Mouse (Mus musculus) kidney, embryonic 16.5 days (tissue): ENCODE data around the gene Gm43517. TPM values are rescaled to one million over a fixed set of nuclear protein-coding genes. Genes with fewer than 3 reads are reported as not detected.
A peak's percentile ranks its signal among the peaks of the same experiment; 100 is the strongest.

Experiments used
- ATAC-seq: fragments of 200-750 bp; cut with Nextera tagmentation; 2 replicates; pipeline ENCODE4 v1.8.0; 2017; ENCODE audit warnings: moderate TSS enrichment; ENCODE audit not compliant: low FRiP score, low TSS enrichment
- H3K27ac ChIP-seq: fragments of 300-500 bp; sonication (generic); 2 replicates; pipeline ENCODE4 v1.5.1; 2014; ENCODE audit warnings: low read length
- H3K27me3 ChIP-seq: fragments of 300-500 bp; sonication (generic); 2 replicates; pipeline ENCODE4 v1.6.1; 2014; ENCODE audit warnings: low read length, control low read depth, mixed read lengths; ENCODE audit not compliant: insufficient read depth
- H3K36me3 ChIP-seq: fragments of 300-500 bp; sonication (generic); 2 replicates; pipeline ENCODE4 v1.6.1; 2014; ENCODE audit warnings: low read length, control low read depth, mixed read lengths; ENCODE audit not compliant: insufficient read depth
- H3K4me1 ChIP-seq: fragments of 300-500 bp; sonication (generic); 2 replicates; pipeline ENCODE4 v1.6.1; 2014; ENCODE audit warnings: low read length, control low read depth, mixed read lengths; ENCODE audit not compliant: insufficient read depth
- H3K4me2 ChIP-seq: fragments of 300-500 bp; sonication (generic); replicated peaks from 2 replicates; pipeline ENCODE4 v1.6.1; 2014; ENCODE audit warnings: low read depth, low read length
- H3K4me3 ChIP-seq: fragments of 300-500 bp; sonication (generic); 2 replicates; pipeline ENCODE4 v1.5.1; 2014; ENCODE audit warnings: mild to moderate bottlenecking, low read length
- H3K9ac ChIP-seq: fragments of 300-500 bp; sonication (generic); replicated peaks from 2 replicates; pipeline ENCODE4 v1.6.1; 2014; ENCODE audit warnings: low read length
- H3K9me3 ChIP-seq: fragments of 300-500 bp; sonication (generic); 2 replicates; pipeline ENCODE4 v1.6.1; 2016; ENCODE audit warnings: low read length, control low read depth
- WGBS: fragments of 180-500 bp; shearing (Covaris S2); extraction: QIAGEN DNeasy Blood & Tissue Kit; methylation state at CpG from one replicate; pipeline ENCODE4 v1.1.7; 2014; 5-methylcytosine and 5-hydroxymethylcytosine counted together
- polyA plus RNA-seq: library from polyadenylated mRNA; unstranded; fragments of >200 nt; fragmentation: Nextera tagmentation; extraction: Ambion mirVana; gene quantifications from 2 replicates; pipeline ENCODE4 v1.2.1, GENCODE M21; 2015

The Gm43517 gene
- polyA plus RNA-seq, result not detected in 2 replicates

DNA sequence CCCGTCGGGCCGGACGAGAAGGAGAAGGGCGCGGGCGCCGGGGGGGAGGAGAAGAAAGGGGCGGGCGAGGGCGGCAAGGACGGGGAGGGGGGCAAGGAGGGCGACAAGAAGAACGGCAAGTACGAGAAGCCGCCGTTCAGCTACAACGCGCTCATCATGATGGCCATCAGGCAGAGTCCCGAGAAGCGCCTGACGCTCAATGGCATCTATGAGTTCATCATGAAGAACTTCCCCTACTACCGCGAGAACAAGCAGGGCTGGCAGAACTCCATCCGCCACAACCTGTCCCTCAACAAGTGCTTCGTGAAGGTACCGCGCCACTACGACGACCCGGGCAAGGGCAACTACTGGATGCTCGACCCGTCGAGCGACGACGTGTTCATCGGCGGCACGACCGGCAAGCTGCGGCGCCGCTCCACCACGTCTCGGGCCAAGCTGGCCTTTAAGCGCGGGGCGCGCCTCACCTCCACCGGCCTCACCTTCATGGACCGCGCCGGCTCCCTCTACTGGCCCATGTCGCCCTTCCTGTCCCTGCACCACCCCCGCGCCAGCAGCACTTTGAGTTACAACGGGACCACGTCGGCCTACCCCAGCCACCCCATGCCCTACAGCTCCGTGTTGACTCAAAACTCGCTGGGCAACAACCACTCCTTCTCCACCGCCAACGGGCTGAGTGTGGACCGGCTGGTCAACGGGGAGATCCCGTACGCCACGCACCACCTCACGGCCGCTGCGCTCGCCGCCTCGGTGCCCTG lies at the start of gene Gm43517:
Gene Gm43517 (plus strand): TSS at position 299 of the 755 bp plus-strand sequence.
- Histone ChIP-seq H3K27me3 (peaks cover 72% of the 10 kb centered on the region), H3K9ac (no peak within 1 kb of the TSS), H3K4me2 (peak within 1 kb of the TSS; percentile 48), H3K27ac (no peak within 1 kb of the TSS), H3K4me1 (peaks cover 11% of the 10 kb centered on the region), H3K4me3 (peak within 1 kb of the TSS; percentile 40), H3K9me3 (no peaks in the 10 kb centered on the region), H3K36me3 (no peaks in the 10 kb centered on the region)
- under 1% methylated on average over 63 of the region's 75 CpGs for WGBS
- ATAC-seq, result peak; percentile 63

DNA sequence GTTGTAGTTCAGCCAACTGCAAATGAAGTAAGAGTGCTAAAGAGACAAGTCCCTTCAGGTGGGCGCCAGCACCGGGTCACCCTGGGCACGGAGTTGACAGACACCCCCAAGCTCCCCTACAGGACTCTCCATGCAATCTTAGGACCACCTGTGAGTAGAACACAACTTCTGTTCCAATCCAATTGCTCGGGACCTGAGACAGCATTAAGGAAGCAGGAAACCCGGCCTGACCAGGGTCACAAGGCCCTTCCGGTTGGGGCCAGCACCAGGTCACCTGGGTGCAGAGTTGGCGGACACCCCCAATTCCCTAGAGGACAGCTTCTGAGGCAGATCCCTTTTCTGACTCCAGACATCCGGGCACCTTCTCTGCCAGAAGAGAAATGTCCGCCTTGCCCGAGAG lies 35.3 kb upstream of the Gm43517 start:
- no peaks in the 10 kb centered on the region for H3K9me3 ChIP-seq
- no peak overlapping the region for H3K4me2 ChIP-seq
- H3K27me3 ChIP-seq, result no peaks in the 10 kb centered on the region
- 89% methylated on average over 10 of the region's 10 CpGs for WGBS
- H3K4me1 ChIP-seq, result no peaks in the 10 kb centered on the region
- no peak overlapping the region for H3K27ac ChIP-seq
- no peak overlapping the region for H3K4me3 ChIP-seq
- no peak overlapping the region for H3K9ac ChIP-seq
- ATAC-seq, result no peak
- no peaks in the 10 kb centered on the region for H3K36me3 ChIP-seq

DNA sequence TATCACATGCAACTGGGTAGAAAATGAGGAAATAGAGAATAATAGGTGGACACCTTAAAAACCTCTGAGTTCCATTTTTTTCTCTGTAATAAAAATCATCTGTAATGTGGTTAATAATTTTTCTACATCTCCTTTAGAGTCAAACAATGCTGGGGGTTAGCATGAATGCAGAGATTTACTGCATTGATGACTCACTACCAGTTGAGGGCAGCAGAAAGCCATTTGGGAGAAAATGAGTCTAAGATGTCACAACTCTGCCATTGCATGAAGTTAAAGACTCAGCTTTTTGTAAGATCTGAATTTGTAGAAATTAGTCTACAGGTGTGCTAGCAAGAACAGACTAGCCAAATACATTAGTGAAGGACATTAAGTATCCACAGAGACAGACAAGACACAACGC lies 16.0 kb upstream of the Gm43517 start:
- Histone ChIP-seq H3K27ac (no peak overlapping the region), H3K4me3 (no peak overlapping the region), H3K4me1 (no peaks in the 10 kb centered on the region), H3K9me3 (no peaks in the 10 kb centered on the region), H3K36me3 (no peaks in the 10 kb centered on the region), H3K4me2 (no peak overlapping the region), H3K27me3 (peaks cover 39% of the 10 kb centered on the region), H3K9ac (no peak overlapping the region)
- no peak for ATAC-seq
- 70% methylated on average over 1 of the region's 1 CpGs for WGBS

DNA sequence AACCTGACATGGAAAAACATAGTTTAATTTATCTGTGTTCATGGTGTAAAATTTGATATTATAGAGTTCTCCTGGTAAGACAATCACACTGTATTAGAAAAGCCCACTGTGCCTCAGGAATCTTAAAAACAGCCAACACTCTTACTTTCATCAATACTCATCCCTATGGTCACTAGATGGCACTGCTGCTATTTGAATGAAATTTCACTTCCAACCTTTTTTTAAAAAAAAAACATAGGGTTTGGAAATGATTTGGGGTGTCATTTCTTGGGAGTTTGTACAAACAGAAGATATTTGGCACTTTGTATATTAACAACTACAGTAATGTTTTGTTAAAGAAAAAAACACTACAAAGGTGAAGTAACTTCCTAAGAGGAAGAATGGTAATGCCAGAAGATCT lies 12.8 kb upstream of the Gm43517 start:
- no peak for ATAC-seq

DNA sequence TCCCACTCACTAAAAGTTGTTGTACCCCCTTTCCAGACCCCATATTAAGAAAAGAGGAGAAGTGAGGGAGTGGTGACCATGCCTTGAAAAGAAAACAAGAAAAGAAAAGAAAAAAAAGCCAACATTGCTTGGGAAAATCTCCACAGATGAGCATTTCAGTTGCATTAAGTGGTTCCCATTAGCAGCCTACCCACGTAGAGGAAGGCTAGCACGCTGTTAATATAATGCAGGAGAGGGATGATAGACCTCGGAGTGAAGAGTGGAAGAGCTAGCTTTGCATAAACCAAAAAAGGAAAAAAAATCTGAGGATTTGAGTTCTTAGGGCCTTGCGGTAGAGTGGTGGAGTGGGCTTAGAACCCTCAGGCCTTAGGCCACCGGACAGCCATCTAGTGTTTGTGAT lies 11.8 kb upstream of the Gm43517 start:
- no peak for ATAC-seq
- Histone ChIP-seq H3K27me3 (peaks cover 78% of the 10 kb centered on the region), H3K4me2 (no peak overlapping the region), H3K27ac (no peak overlapping the region), H3K4me1 (0 out of 2 replicates have a peak, but pooled peaks cover 7% of the 10 kb centered on the region), H3K4me3 (no peak overlapping the region), H3K9ac (no peak overlapping the region), H3K36me3 (no peaks in the 10 kb centered on the region), H3K9me3 (no peaks in the 10 kb centered on the region)
- 4% methylated on average over 5 of the region's 5 CpGs for WGBS

More for the DNA sequence above, 12.8 kb upstream of the Gm43517 start:
- no peak overlapping the region for H3K9ac ChIP-seq
- no peak overlapping the region for H3K27ac ChIP-seq
- no peaks in the 10 kb centered on the region for H3K36me3 ChIP-seq
- no peak overlapping the region for H3K4me3 ChIP-seq
- no peaks in the 10 kb centered on the region for H3K9me3 ChIP-seq
- no peak overlapping the region for H3K4me2 ChIP-seq
- H3K4me1 ChIP-seq, result 0 out of 2 replicates have a peak, but pooled peaks cover 7% of the 10 kb centered on the region
- peaks cover 68% of the 10 kb centered on the region for H3K27me3 ChIP-seq

DNA sequence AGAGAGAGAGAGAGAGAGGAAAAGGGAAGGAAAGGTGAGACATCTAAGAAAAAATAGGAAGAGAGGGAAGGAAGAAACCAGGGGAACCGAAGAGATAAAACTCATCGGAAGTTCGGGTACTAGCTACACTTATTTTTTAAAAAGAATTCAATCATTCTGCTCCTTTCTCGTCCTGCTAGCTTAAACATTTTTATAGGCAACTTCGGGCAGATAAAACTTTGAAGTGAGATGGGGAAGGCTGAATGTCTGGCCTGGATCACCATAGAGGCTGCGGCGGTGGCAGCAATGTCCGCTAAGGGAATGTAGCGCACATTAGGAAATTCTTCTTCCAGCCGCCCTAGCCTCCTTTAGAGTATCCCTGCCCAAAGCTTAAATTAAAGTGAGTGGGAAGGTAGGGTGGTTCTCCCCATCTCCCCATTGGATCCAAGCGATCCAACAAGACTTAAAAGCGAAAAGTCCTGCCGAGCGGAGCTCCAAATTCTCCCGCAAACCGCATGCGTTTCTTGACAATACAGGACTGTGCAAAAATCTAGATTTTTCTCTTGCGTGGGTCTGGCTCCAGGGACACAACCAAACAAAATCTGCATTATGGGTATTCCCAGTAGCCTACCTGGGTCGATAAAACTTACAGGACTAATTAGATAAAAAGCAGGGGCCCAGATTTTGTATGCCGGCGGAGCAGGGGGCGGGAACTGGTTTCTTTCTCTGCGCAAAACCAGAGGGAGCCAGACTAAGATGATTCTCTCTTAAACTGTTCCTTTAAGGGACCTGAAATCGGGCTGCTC lies 11.0 kb upstream of the Gm43517 start:
- H3K4me1 ChIP-seq, result 0 out of 2 replicates have a peak, but pooled peaks cover 7% of the 10 kb centered on the region
- H3K27me3 ChIP-seq, result peaks cover 86% of the 10 kb centered on the region
- peak overlapping the region; percentile 43 for H3K4me2 ChIP-seq
- ATAC-seq, result no peak
- no peak overlapping the region for H3K9ac ChIP-seq
- H3K9me3 ChIP-seq, result no peaks in the 10 kb centered on the region
- 2% methylated on average over 24 of the region's 24 CpGs for WGBS
- no peak overlapping the region for H3K27ac ChIP-seq
- H3K36me3 ChIP-seq, result no peaks in the 10 kb centered on the region
- H3K4me3 ChIP-seq, result peak overlapping the region; percentile 36

DNA sequence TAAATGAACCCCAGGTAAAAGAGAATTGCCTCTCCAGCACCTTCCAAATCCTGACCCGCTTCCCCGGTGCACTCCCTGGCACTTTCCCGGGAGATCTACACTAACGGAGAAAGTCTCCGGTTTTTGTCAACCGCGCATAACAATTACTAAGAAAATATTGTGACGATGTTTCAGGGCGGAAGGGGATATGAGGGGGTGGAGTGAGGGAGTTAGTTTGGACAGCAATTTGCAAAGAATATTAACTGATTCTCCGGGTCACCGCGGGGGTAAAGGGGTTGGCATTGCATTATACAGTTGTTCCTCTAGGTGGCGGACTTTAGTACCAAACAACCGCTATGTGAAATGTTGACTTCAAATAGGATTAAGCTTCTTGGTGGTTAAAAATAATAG lies 10.4 kb upstream of the Gm43517 start:
- WGBS, result under 1% methylated on average over 14 of the region's 14 CpGs

DNA sequence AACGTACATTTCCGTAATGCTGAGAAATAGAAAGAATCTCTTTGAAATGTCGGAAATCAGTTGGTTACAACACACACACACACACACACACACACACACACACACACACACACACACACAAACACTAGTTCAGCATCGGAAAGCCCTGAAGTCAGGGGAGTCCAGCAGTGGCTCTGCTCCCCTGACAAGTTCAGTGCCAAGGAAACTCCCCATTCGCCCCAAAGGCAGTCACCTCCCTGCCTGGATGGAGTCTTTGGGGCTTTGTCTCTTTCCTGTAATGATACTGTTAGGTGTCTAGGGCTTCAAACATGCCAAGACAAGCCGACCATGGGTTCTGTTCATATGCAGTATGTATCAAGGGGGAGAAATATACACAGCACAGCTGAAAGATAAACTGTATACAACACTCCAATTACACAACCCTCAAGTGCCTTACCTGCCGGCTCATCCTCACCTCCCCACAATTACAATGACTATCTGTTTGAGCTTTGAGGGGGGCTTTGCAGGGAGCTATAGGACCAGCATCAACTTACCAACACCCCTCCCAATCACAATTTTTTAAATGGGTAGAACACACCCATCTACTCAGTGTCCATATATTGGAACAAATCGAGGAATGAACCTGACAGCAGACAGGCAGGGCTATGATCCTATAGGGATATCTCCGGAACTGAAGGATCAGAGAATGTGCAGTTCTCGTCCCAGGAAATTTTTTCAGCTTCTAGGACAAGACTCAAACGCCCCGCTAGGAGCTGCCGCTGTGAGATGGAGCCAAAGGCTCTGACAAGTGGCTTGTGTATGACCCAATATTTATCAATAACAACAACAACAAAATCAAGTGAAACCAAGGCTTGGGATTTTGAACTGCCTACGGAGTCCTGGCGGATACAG lies 9.3 kb upstream of the Gm43517 start:
- Histone ChIP-seq H3K36me3 (no peaks in the 10 kb centered on the region), H3K4me3 (no peak overlapping the region), H3K27ac (no peak overlapping the region), H3K27me3 (peaks cover 91% of the 10 kb centered on the region), H3K4me2 (no peak overlapping the region), H3K9me3 (no peaks in the 10 kb centered on the region), H3K9ac (no peak overlapping the region), H3K4me1 (0 out of 2 replicates have a peak, but pooled peaks cover 7% of the 10 kb centered on the region)
- 4% methylated on average over 15 of the region's 15 CpGs for WGBS
- no peak for ATAC-seq

More for the DNA sequence above, 10.4 kb upstream of the Gm43517 start:
- Histone ChIP-seq H3K4me1 (0 out of 2 replicates have a peak, but pooled peaks cover 7% of the 10 kb centered on the region), H3K9ac (no peak overlapping the region), H3K4me2 (peak overlapping the region; percentile 43), H3K27me3 (peaks cover 87% of the 10 kb centered on the region), H3K27ac (no peak overlapping the region), H3K4me3 (peak overlapping the region; percentile 36), H3K9me3 (no peaks in the 10 kb centered on the region), H3K36me3 (no peaks in the 10 kb centered on the region)
- no peak for ATAC-seq

DNA sequence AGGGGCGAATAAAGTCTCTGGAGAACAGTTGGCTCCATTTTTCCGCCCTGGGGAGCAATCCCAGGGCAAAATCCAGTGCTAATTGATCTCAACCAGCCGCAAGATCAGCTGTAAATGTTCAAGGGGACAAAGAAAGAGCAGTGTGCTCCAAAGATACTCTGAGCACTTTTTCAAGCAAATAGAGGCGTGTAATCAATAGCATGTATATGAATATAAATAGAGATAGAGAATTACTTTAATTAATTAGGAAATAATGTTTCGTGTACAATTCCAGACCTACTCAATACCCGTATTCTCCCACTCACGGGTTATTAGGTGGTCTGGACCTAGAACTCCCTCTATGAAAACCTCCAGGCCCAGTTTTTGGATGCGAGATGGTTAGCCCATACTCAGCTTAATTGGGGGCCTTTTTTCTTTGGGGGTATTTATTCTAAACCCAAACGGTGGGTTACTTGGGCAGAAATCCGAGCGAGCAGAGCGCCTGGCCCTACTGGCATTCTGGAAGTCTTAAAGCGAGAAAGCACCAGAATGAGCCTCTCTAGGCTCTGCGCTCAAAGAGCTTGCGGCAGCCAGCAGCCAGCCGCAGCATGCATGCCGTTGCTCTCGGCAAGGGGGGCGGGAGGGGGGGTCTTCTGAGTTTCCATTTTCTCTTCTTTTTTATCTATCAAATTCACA lies 8.5 kb upstream of the Gm43517 start:
- Histone ChIP-seq H3K4me1 (0 out of 2 replicates have a peak, but pooled peaks cover 7% of the 10 kb centered on the region), H3K27me3 (peaks cover 89% of the 10 kb centered on the region), H3K9me3 (no peaks in the 10 kb centered on the region), H3K4me3 (no peak overlapping the region), H3K9ac (no peak overlapping the region), H3K4me2 (no peak overlapping the region), H3K27ac (no peak overlapping the region), H3K36me3 (no peaks in the 10 kb centered on the region)
- no peak for ATAC-seq
- 1% methylated on average over 19 of the region's 19 CpGs for WGBS
